Mouse (Mus musculus) liver, adult 2 months (tissue): ENCODE measurements at regions not wholly inside any gene's neighbourhood (a gene's known extent, or its start where the extent isn't known, plus 50 kb on each side); places are given as distances from the start of the nearest gene placed in this dataset.
A peak's percentile ranks its signal among the peaks of the same experiment; 100 is the strongest.

Source experiments
- DNase-seq: peaks from one replicate; pipeline ENCODE4 v3.0.0-alpha.2; 2011; ENCODE audit warnings: low read depth, low spot score; ENCODE audit errors: extremely low read depth
- H3K27ac ChIP-seq: fragments of 200-500 bp; replicated peaks from 2 replicates; pipeline ENCODE4 v1.5.1; 2012; ENCODE audit warnings: low read depth, mild to moderate bottlenecking, control low read depth, inconsistent platforms, low read length; ENCODE audit not compliant: insufficient read depth
- H3K27me3 ChIP-seq: fragments of 200-500 bp; 2 replicates; pipeline ENCODE4 v1.6.1; 2012; ENCODE audit warnings: mild to moderate bottlenecking, moderate library complexity, low read length, inconsistent platforms; ENCODE audit not compliant: control insufficient read depth, insufficient read depth
- H3K36me3 ChIP-seq: fragments of 200-500 bp; 2 replicates; pipeline ENCODE4 v1.6.1; 2012; ENCODE audit warnings: low read length, inconsistent platforms; ENCODE audit not compliant: control insufficient read depth, insufficient read depth
- H3K4me1 ChIP-seq: fragments of 200-500 bp; 2 replicates; pipeline ENCODE4 v1.6.1; 2011; ENCODE audit warnings: low read length; ENCODE audit not compliant: control insufficient read depth, insufficient read depth
- H3K4me3 ChIP-seq: fragments of 200-500 bp; 2 replicates; pipeline ENCODE4 v1.5.1; 2011; ENCODE audit warnings: low read depth, mild to moderate bottlenecking, control low read depth, low read length, moderate library complexity; ENCODE audit not compliant: insufficient read depth
- H3K79me2 ChIP-seq: fragments of 200-500 bp; 2 replicates; pipeline ENCODE4 v1.6.1; 2012; ENCODE audit warnings: inconsistent platforms, mild to moderate bottlenecking, low read length, moderate library complexity; ENCODE audit not compliant: control insufficient read depth, insufficient read depth
- H3K9ac ChIP-seq: fragments of 200-500 bp; 2 replicates; pipeline ENCODE4 v1.6.1; 2012; ENCODE audit warnings: low read depth, mild to moderate bottlenecking, control low read depth, inconsistent platforms, low read length
- CTCF ChIP-seq: fragments of 200-500 bp; IDR thresholded peaks from 2 replicates; pipeline ENCODE4 v1.5.1; 2011; ENCODE audit warnings: low read depth, low read length, control low read depth
- POLR2A ChIP-seq: fragments of 200-500 bp; IDR thresholded peaks from 2 replicates; pipeline ENCODE4 v1.6.1; 2011; ENCODE audit warnings: low read length, control low read depth; ENCODE audit not compliant: insufficient read depth; ENCODE audit errors: extremely low read depth
- WGBS: fragments of 180-500 bp; shearing (Covaris S2); methylation state at CpG from one replicate; pipeline ENCODE4 v1.1.7; 2018; 5-methylcytosine and 5-hydroxymethylcytosine counted together

- Histone ChIP-seq H3K4me3 (no peak overlapping the region), H3K9ac (no peak overlapping the region), H3K27ac (no peak overlapping the region), H3K4me1 (no peaks in the 10 kb centered on the region), H3K36me3 (no peaks in the 10 kb centered on the region), H3K27me3 (no peaks in the 10 kb centered on the region), H3K79me2 (no peaks in the 10 kb centered on the region)
- no peak for DNase-seq
- whole genome bisulfite sequencing = 85% methylated on average over 4 of the region's 4 CpGs
- TF ChIP-seq POLR2A (no peak), CTCF (no peak)
Measured at GRCm38 (mm10) chr2:103143985-103144384, 70.5 kb downstream of the Apip start.

DNA sequence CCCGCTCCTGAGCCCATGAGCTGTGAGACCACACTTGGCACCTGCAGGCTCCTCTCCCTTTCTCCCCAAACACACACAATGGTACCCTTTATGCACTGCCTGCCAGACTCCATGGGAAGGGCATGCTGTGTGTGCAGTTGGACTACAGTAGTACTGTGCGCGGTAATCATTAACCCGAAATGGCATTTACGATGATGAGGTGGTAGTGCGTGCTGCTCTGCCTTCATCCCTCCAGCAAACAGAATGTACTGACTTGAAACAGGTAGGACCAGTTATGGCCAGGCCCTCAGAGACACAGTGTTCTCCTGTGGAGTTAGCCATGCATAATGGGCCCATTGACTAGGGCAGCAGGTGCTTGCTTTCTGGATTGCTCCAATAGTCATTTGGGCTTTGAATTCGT lies 70.9 kb downstream of the Apip start:
- Histone ChIP-seq H3K36me3 (no peaks in the 10 kb centered on the region), H3K27me3 (no peaks in the 10 kb centered on the region), H3K27ac (no peak overlapping the region), H3K79me2 (no peaks in the 10 kb centered on the region), H3K4me1 (no peaks in the 10 kb centered on the region), H3K9ac (no peak overlapping the region), H3K4me3 (no peak overlapping the region)
- 73% methylated on average over 7 of the region's 7 CpGs for WGBS
- peak; percentile 9 for DNase-seq
- TF ChIP-seq POLR2A (no peak), CTCF (no peak)

- TF ChIP-seq CTCF (no peak), POLR2A (no peak)
- 68% methylated on average over 3 of the region's 3 CpGs for WGBS
Measured at GRCm38 (mm10) chr2:103145058-103145457, 71.6 kb downstream of the Apip start.

DNA sequence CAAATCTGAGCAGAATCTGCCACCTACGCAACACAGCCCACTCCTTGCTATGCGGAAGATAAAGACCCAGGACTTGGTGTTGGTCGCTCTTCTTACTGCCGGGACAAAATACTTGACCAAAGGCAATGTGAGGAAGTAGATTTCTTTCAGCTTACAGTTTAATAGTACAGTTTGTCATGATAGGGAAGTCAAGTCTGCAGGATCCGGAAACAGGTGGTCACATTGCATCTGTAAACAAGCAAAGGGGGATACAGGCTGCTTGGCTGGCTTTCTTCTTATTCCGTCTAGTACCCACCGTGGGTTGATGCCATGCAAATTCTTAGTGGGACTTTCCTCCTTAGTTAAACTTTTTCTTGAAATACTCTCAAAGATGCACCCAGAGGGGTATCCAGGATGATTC lies 72.7 kb downstream of the Apip start:
- Histone ChIP-seq H3K36me3 (no peaks in the 10 kb centered on the region), H3K79me2 (no peaks in the 10 kb centered on the region), H3K4me3 (no peak overlapping the region), H3K4me1 (no peaks in the 10 kb centered on the region), H3K27ac (no peak overlapping the region), H3K27me3 (no peaks in the 10 kb centered on the region), H3K9ac (no peak overlapping the region)
- DNase-seq = no peak
- WGBS = 86% methylated on average over 7 of the region's 7 CpGs
- TF ChIP-seq POLR2A (no peak), CTCF (no peak)

More at GRCm38 (mm10) chr2:103145058-103145457, 71.6 kb downstream of the Apip start:
- Histone ChIP-seq H3K4me1 (no peaks in the 10 kb centered on the region), H3K79me2 (no peaks in the 10 kb centered on the region), H3K36me3 (no peaks in the 10 kb centered on the region), H3K4me3 (no peak overlapping the region), H3K9ac (no peak overlapping the region), H3K27me3 (no peaks in the 10 kb centered on the region), H3K27ac (no peak overlapping the region)
- DNase-seq = no peak

DNA sequence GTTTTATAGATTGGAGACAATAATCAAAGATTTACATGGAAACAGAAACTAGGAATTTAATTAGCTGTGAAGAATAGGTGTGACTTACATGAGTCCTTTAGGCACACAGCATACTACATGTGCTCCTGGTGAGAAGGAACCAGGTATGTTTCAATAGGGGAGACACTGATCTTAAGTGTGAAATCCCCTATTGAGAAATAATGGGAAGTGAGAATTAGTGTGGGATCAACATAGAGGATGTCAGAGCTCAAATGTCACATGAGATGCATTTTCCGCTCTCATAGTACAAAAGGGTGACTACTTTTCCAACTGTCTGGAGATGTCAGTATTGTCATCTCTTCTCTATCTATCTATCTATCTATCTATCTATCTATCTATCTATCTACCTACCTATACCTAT lies 79.8 kb downstream of the Apip start:
- 91% methylated on average over 1 of the region's 1 CpGs for WGBS
- TF ChIP-seq POLR2A = no peak
- TF ChIP-seq CTCF = no peak

GRCm38 (mm10) chr2:103167741-103168140 lies 94.3 kb downstream of the Apip start:
- DNase-seq = no peak
- Histone ChIP-seq H3K4me1 (no peaks in the 10 kb centered on the region), H3K27ac (no peak overlapping the region), H3K79me2 (no peaks in the 10 kb centered on the region), H3K9ac (no peak overlapping the region), H3K27me3 (no peaks in the 10 kb centered on the region), H3K4me3 (no peak overlapping the region), H3K36me3 (no peaks in the 10 kb centered on the region)
- TF ChIP-seq CTCF (no peak), POLR2A (no peak)
- WGBS = 50% methylated on average over 2 of the region's 2 CpGs

More for the DNA sequence above, 79.8 kb downstream of the Apip start:
- Histone ChIP-seq H3K27ac (no peak overlapping the region), H3K36me3 (no peaks in the 10 kb centered on the region), H3K79me2 (no peaks in the 10 kb centered on the region), H3K4me3 (no peak overlapping the region), H3K9ac (no peak overlapping the region), H3K27me3 (no peaks in the 10 kb centered on the region), H3K4me1 (no peaks in the 10 kb centered on the region)
- DNase-seq = no peak
